Mouse (Mus musculus) lung, embryonic 14.5 days (tissue): ENCODE measurements at regions not wholly inside any gene's neighbourhood (a gene's known extent, or its start where the extent isn't known, plus 50 kb on each side); places are given as distances from the start of the nearest gene placed in this dataset.
A peak's percentile ranks its signal among the peaks of the same experiment; 100 is the strongest.

ENCODE experiments used
- ATAC-seq: fragments of 200-750 bp; cut with Nextera tagmentation; 2 replicates; pipeline ENCODE4 v1.8.0; 2017; ENCODE audit warnings: mild to moderate bottlenecking, moderate TSS enrichment, moderate library complexity; ENCODE audit not compliant: insufficient read depth
- DNase-seq: peaks from one replicate; pipeline ENCODE4 v3.0.0-alpha.2; 2015
- H3K27ac ChIP-seq: fragments of 300-500 bp; sonication (generic); 2 replicates; pipeline ENCODE4 v1.5.1; 2014; ENCODE audit warnings: low read depth, mild to moderate bottlenecking, moderate library complexity
- H3K27me3 ChIP-seq: fragments of 300-500 bp; sonication (generic); 2 replicates; pipeline ENCODE4 v1.6.1; 2014; ENCODE audit warnings: low read length, control low read depth; ENCODE audit not compliant: insufficient read depth
- H3K36me3 ChIP-seq: fragments of 300-500 bp; sonication (generic); 2 replicates; pipeline ENCODE4 v1.6.1; 2014; ENCODE audit warnings: control low read depth; ENCODE audit not compliant: insufficient read depth
- H3K4me1 ChIP-seq: fragments of 300-500 bp; sonication (generic); 2 replicates; pipeline ENCODE4 v1.6.1; 2014; ENCODE audit warnings: antibody characterized with exemption, control low read depth; ENCODE audit not compliant: insufficient read depth
- H3K4me2 ChIP-seq: fragments of 300-500 bp; sonication (generic); 2 replicates; pipeline ENCODE4 v1.6.1; 2014; ENCODE audit warnings: mild to moderate bottlenecking
- H3K4me3 ChIP-seq: fragments of 300-500 bp; sonication (generic); 2 replicates; pipeline ENCODE4 v1.5.1; 2014; ENCODE audit warnings: low read depth, low read length
- H3K9ac ChIP-seq: fragments of 300-500 bp; sonication (generic); 2 replicates; pipeline ENCODE4 v1.6.1; 2014
- H3K9me3 ChIP-seq: fragments of 300-500 bp; sonication (generic); 2 replicates; pipeline ENCODE4 v1.6.1; 2016; ENCODE audit warnings: low read depth, low read length, control low read depth
- CTCF ChIP-seq: IDR thresholded peaks from 2 replicates; pipeline ENCODE4 v1.5.1; 2016; ENCODE audit warnings: antibody characterized with exemption, low read depth
- WGBS: fragments of 180-500 bp; shearing (Covaris S2); extraction: QIAGEN DNeasy Blood & Tissue Kit; methylation state at CpG from one replicate; pipeline ENCODE4 v1.1.7; 2014; 5-methylcytosine and 5-hydroxymethylcytosine counted together

GRCm38 (mm10) chr10:103863909-103864308 is 278.9 kb upstream of the Gm21293 start:
- TF ChIP-seq CTCF: no peak
- H3K4me3 ChIP-seq: no peak overlapping the region
- no peak overlapping the region for H3K27ac ChIP-seq
- WGBS: 75% methylated on average over 3 of the region's 3 CpGs
- H3K4me1 ChIP-seq: no peaks in the 10 kb centered on the region
- H3K27me3 ChIP-seq: no peaks in the 10 kb centered on the region
- H3K9me3 ChIP-seq: no peaks in the 10 kb centered on the region
- no peaks in the 10 kb centered on the region for H3K36me3 ChIP-seq
- no peak overlapping the region for H3K4me2 ChIP-seq
- no peak for DNase-seq
- no peak overlapping the region for H3K9ac ChIP-seq
- no peak for ATAC-seq

DNA sequence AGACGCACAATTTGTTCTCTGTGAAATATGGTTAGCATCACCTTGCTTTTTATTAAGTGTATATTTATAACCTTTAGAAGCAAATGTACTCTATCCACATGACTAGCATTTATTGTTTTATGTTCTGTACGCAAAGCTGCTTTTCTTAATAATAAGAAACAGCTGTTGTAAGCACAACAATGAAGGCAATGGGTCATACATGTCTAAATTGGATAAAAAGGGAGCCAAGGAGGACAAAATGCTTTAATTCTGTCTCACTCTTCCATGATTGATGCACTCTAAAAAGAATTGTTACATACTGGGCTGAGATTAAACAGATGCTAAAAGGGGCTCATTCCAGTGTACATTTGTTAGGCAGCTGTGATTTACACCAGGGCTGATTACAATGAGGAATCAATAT is 232.7 kb upstream of the Gm21293 start:
- Histone ChIP-seq H3K4me3 (no peak overlapping the region), H3K9ac (no peak overlapping the region), H3K36me3 (no peaks in the 10 kb centered on the region), H3K4me1 (no peaks in the 10 kb centered on the region), H3K4me2 (no peak overlapping the region), H3K27me3 (no peaks in the 10 kb centered on the region), H3K9me3 (no peaks in the 10 kb centered on the region), H3K27ac (no peak overlapping the region)
- ATAC-seq (peak; percentile 47; the same call in 1 of the 2 replicates), DNase-seq (peak; percentile 13)
- no peak for TF ChIP-seq CTCF
- WGBS: 61% methylated on average over 2 of the region's 2 CpGs

DNA sequence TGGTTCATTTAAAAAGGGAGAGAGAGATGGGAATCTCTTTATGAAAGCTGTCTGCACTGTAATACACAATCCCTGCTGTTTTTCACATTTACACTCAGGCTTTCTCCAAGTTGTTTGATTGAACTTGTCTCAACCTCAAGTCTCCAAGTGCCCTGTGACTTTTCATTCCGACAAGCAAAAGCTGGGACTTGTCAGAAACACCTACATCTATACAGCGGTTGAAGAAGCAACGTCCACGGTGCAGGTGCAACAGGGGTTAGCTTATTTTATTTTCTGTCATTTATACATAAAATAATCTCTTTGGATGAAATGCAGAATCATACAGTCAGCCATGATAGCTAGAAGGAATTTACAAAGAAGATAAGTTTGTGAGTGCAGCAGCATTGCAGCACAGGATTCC is 184.6 kb upstream of the Gm21293 start:
- Histone ChIP-seq H3K27ac (no peak overlapping the region), H3K9me3 (no peaks in the 10 kb centered on the region), H3K9ac (no peak overlapping the region), H3K27me3 (no peaks in the 10 kb centered on the region), H3K4me1 (no peaks in the 10 kb centered on the region), H3K36me3 (no peaks in the 10 kb centered on the region), H3K4me2 (no peak overlapping the region), H3K4me3 (no peak overlapping the region)
- WGBS: 27% methylated on average over 4 of the region's 4 CpGs
- peak; percentile 47; the same call in 1 of the 2 replicates for ATAC-seq
- DNase-seq: peak; percentile 50
- TF ChIP-seq CTCF: no peak

DNA sequence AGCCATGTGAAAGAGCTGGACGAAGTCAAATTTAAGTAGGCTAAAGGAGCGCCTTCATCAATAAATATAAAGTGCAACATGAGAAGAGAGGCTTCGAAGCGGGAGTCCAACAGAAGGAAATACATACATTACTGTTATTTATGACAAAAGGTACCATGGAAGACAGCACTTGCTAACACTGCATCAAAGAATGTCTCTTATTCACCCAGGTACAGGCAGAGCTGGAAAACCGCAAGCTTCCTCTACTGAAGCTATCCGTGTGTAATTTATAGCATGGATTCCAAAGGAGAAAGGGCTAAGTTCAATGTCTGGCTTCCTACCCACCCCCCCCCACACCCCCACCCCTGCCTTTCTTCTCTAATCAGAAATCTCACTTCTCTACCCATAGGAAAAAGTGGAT is 166.7 kb upstream of the Gm21293 start:
- ATAC-seq (no peak), DNase-seq (no peak)
- H3K36me3 ChIP-seq: no peaks in the 10 kb centered on the region
- no peaks in the 10 kb centered on the region for H3K9me3 ChIP-seq
- no peak overlapping the region for H3K9ac ChIP-seq
- no peak overlapping the region for H3K4me3 ChIP-seq
- no peak overlapping the region for H3K4me2 ChIP-seq
- no peak overlapping the region for H3K27ac ChIP-seq
- WGBS: 91% methylated on average over 6 of the region's 6 CpGs
- no peak for TF ChIP-seq CTCF
- no peaks in the 10 kb centered on the region for H3K4me1 ChIP-seq
- no peaks in the 10 kb centered on the region for H3K27me3 ChIP-seq

- Histone ChIP-seq H3K9ac (no peak overlapping the region), H3K4me1 (no peaks in the 10 kb centered on the region), H3K27me3 (no peaks in the 10 kb centered on the region), H3K4me3 (no peak overlapping the region), H3K9me3 (no peaks in the 10 kb centered on the region), H3K27ac (no peak overlapping the region), H3K36me3 (no peaks in the 10 kb centered on the region), H3K4me2 (no peak overlapping the region)
- DNase-seq (peak; percentile 43), ATAC-seq (no peak)
- WGBS: 64% methylated on average over 1 of the region's 1 CpGs
- 0 out of 2 replicates have a peak, but pooled peaks have one; percentile 6 for TF ChIP-seq CTCF
These were observed 158.4 kb upstream of the Gm21293 start for GRCm38 (mm10) chr10:103984287-103984956.

- no peak for TF ChIP-seq CTCF
- no peak overlapping the region for H3K4me3 ChIP-seq
- H3K9me3 ChIP-seq: no peaks in the 10 kb centered on the region
- no peaks in the 10 kb centered on the region for H3K4me1 ChIP-seq
- no peak overlapping the region for H3K27ac ChIP-seq
- no peaks in the 10 kb centered on the region for H3K27me3 ChIP-seq
- DNase-seq: no peak
- no peaks in the 10 kb centered on the region for H3K36me3 ChIP-seq
- no peak for ATAC-seq
- H3K9ac ChIP-seq: no peak overlapping the region
- no peak overlapping the region for H3K4me2 ChIP-seq
These were observed 123.2 kb upstream of the Gm21293 start for GRCm38 (mm10) chr10:104019540-104019939.

DNA sequence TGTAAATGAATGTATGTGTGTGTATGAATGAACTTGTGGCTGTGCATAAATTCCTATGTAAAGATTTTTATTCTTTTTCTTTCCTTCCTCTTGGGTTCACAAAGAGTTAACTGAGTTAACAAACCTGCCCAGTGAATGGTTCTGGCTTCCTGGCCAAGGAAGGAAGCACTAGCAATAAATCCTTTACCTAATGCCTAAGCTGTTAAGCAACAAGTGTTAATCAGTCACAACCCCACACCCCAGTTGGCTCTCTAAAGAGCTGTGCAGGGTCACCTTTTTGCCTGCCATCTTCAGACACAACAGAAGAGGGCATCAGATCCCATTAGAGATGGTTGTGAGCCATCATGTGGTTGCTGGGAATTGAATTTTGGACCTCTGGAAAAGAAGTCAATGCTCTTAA is 121.2 kb upstream of the Gm21293 start:
- Histone ChIP-seq H3K27ac (no peak overlapping the region), H3K4me2 (no peak overlapping the region), H3K27me3 (no peaks in the 10 kb centered on the region), H3K36me3 (no peaks in the 10 kb centered on the region), H3K4me1 (no peaks in the 10 kb centered on the region), H3K9ac (no peak overlapping the region), H3K4me3 (no peak overlapping the region), H3K9me3 (no peaks in the 10 kb centered on the region)
- ATAC-seq: no peak
- no peak for DNase-seq
- no peak for TF ChIP-seq CTCF

GRCm38 (mm10) chr10:104028162-104028561 is 114.6 kb upstream of the Gm21293 start:
- Histone ChIP-seq H3K27ac (no peak overlapping the region), H3K4me3 (no peak overlapping the region), H3K4me2 (no peak overlapping the region), H3K9me3 (no peaks in the 10 kb centered on the region), H3K4me1 (no peaks in the 10 kb centered on the region), H3K36me3 (no peaks in the 10 kb centered on the region), H3K9ac (no peak overlapping the region), H3K27me3 (no peaks in the 10 kb centered on the region)
- no peak for TF ChIP-seq CTCF
- WGBS: 22% methylated on average over 1 of the region's 1 CpGs
- ATAC-seq: peak; percentile 31; the same call in 1 of the 2 replicates
- DNase-seq: peak; percentile 5
